Mouse (Mus musculus) MEL (cell line): ENCODE results near the gene Xpnpep1.

Experiments used
- BHLHE40 ChIP-seq: IDR thresholded peaks from 2 replicates; pipeline ENCODE4 v1.6.1; 2012; ENCODE audit warnings: low read depth, mild to moderate bottlenecking, inconsistent platforms, low read length, improper control_type of control experiment, borderline replicate concordance
- CTCF ChIP-seq, 3 experiments: IDR thresholded peaks in 2 of 3; conservative IDR thresholded peaks in 1 of 3; 2 replicates each; pipeline ENCODE4 v1.5.1; 2011 to 2012; ENCODE audit warnings: low read length in 3 of 3, low read depth in 2 of 3, mild to moderate bottlenecking in 2 of 3, improper control_type of control experiment in 1 of 3, inconsistent platforms in 1 of 3, mixed read lengths in 1 of 3, moderate library complexity in 1 of 3; ENCODE audit not compliant: control insufficient read depth in 1 of 3, insufficient read depth in 1 of 3, poor library complexity in 1 of 3, severe bottlenecking in 1 of 3
- E2F4 ChIP-seq: IDR thresholded peaks from 2 replicates; pipeline ENCODE4 v1.6.1; 2011; ENCODE audit warnings: low read depth, low read length, improper control_type of control experiment, borderline replicate concordance
- EP300 ChIP-seq, 2 experiments: IDR thresholded peaks; 2 replicates each; pipeline ENCODE4 v1.6.1; 2011; ENCODE audit warnings: improper control_type of control experiment in 2 of 2, low read length in 2 of 2, low read depth in 1 of 2, mild to moderate bottlenecking in 1 of 2
- ETS1 ChIP-seq: IDR thresholded peaks from 2 replicates; pipeline ENCODE4 v1.6.1; 2012; ENCODE audit warnings: low read depth, mild to moderate bottlenecking, inconsistent platforms, low read length, improper control_type of control experiment, moderate library complexity
- MAX ChIP-seq: IDR thresholded peaks from 2 replicates; pipeline ENCODE4 v1.6.1; 2011; ENCODE audit warnings: low read length, improper control_type of control experiment
- MYB ChIP-seq: IDR thresholded peaks from 2 replicates; pipeline ENCODE4 v1.6.1; 2011; ENCODE audit warnings: mild to moderate bottlenecking, low read depth, low read length, improper control_type of control experiment
- NELFE ChIP-seq: IDR thresholded peaks from 2 replicates; pipeline ENCODE4 v1.6.1; 2011; ENCODE audit warnings: low read depth, low read length, improper control_type of control experiment
- POLR2AphosphoS5 ChIP-seq: IDR thresholded peaks from 2 replicates; pipeline ENCODE4 v1.6.1; 2012; ENCODE audit warnings: low read depth, borderline replicate concordance, mild to moderate bottlenecking, inconsistent platforms, low read length, moderate library complexity, mixed read lengths
- SIN3A ChIP-seq: IDR thresholded peaks from 2 replicates; pipeline ENCODE4 v1.6.1; 2012; ENCODE audit warnings: low read length, improper control_type of control experiment, inconsistent platforms
- ZKSCAN1 ChIP-seq: IDR thresholded peaks from 2 replicates; pipeline ENCODE4 v1.6.1; 2012; ENCODE audit warnings: low read depth, mild to moderate bottlenecking, inconsistent platforms, low read length, improper control_type of control experiment, moderate library complexity
- ZNF384 ChIP-seq: IDR thresholded peaks from 2 replicates; pipeline ENCODE4 v1.6.1; 2012; ENCODE audit warnings: low read depth, mild to moderate bottlenecking, inconsistent platforms, low read length, improper control_type of control experiment

DNA sequence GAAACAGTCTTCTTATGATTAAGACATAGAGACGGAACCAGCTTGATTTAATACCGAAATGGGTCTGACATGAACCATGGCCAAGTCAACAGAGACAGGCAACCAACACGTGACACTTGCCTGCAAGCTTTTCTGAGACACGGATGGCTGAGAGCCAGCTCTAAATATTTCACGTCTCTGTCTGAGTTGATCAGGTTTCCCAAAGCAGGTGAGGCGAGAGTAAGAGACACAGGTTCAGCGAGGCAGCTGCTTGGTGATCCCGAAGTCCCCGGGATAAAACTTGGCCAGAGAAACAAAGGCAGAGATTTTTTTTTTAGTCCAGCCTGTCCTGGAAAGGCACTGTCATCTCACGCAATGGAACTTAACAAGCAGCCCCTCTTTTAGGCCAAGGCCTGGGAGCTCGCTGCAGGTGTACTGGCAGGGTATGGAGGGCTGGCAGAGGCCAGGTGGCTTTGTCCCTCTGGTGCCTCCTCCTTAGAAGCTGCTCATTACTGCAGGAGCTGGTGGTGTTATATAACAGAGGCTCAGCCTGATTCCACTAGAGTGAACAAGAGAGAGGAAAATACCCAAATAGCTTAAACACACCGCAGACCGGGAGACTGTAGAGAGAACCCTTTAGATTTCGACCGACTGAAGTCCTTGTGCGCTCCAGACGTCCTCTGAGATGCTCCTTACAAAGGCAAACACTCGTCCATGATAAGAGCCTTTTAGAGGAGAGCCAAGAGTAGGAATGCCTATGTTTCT, 36.4 kb upstream of the Xpnpep1 start:
- TF ChIP-seq POLR2AphosphoS5 (no peak), MAX (no peak), ETS1 (no peak), E2F4 (no peak), NELFE (no peak), CTCF (IDR thresholded peaks at IDR 0.05 in 2 of 3, conservative IDR thresholded peaks at IDR 0.05 in 1 of 3; ENCODE audit: control insufficient read depth in 1 of 3, insufficient read depth in 1 of 3, low read depth in 2 of 3, low read length in 3 of 3, poor library complexity in 1 of 3, severe bottlenecking in 1 of 3) (no peak), BHLHE40 (no peak), MYB (no peak), ZNF384 (no peak), EP300 (IDR thresholded peaks at IDR 0.05; ENCODE audit: low read depth in 1 of 2, low read length in 2 of 2) (no peak), SIN3A (no peak), ZKSCAN1 (no peak)
